In genomic region chr9:65891126-65891525, GRCm38 (mm10) we compare ENCODE assay signal across 8 mouse cellular contexts. TPM values are rescaled to one million over a fixed set of nuclear protein-coding genes. Genes with fewer than 3 reads are reported as not detected.
A peak's percentile ranks its signal among the peaks of the same experiment; 100 is the strongest.
DNase-seq lines count a peak whose midpoint lies in the region; ATAC-seq lines count a peak whose summit lies in the region.

No protein-coding gene starts in this region.

- no peak for DNase-seq in lung, postnatal 4 days
- DNase-seq in retina, postnatal 1 day = peak; percentile 18
- DNase-seq in left cerebral cortex, adult 8-10 months (ENCODE audit: low spot score in 2 of 2) = no peak
- DNase-seq in cerebellum, postnatal 25 days = no peak
- DNase-seq in spleen, adult 12 weeks (ENCODE audit: low spot score) = no peak

- H3K4me2 ChIP-seq in lung, embryonic 16.5 days (ENCODE audit: low read depth, low read length) = peak overlapping the region; percentile 82
- peak overlapping the region; percentile 92 for H3K4me2 ChIP-seq in embryonic facial prominence, embryonic 15.5 days (replicated peaks)
- peak overlapping the region; percentile 86 for H3K4me2 ChIP-seq in limb, embryonic 12.5 days

- WGBS in lung, embryonic 16.5 days = 2% methylated on average over 5 of the region's 5 CpGs
- under 1% methylated on average over 5 of the region's 5 CpGs for WGBS in embryonic facial prominence, embryonic 15.5 days
- 7% methylated on average over 5 of the region's 5 CpGs for WGBS in limb, embryonic 12.5 days

- no peaks in the 10 kb centered on the region for H3K9me3 ChIP-seq in lung, embryonic 16.5 days (ENCODE audit: control insufficient read depth, low read length)
- H3K9me3 ChIP-seq in embryonic facial prominence, embryonic 15.5 days (replicated peaks) = no peaks in the 10 kb centered on the region
- no peaks in the 10 kb centered on the region for H3K9me3 ChIP-seq in limb, embryonic 12.5 days

- peak overlapping the region; percentile 79 for H3K9ac ChIP-seq in lung, embryonic 16.5 days (ENCODE audit: low read length)
- no peak overlapping the region for H3K9ac ChIP-seq in embryonic facial prominence, embryonic 15.5 days
- H3K9ac ChIP-seq in limb, embryonic 12.5 days (replicated peaks) = peak overlapping the region; percentile 80

- no peak overlapping the region; the same call in 1 of the 2 replicates for H3K27ac ChIP-seq in lung, embryonic 16.5 days (ENCODE audit: low read length)
- H3K27ac ChIP-seq in embryonic facial prominence, embryonic 15.5 days (replicated peaks) = no peak overlapping the region
- 0 out of 2 replicates have a peak overlapping the region, but pooled peaks have one; percentile 23 for H3K27ac ChIP-seq in limb, embryonic 12.5 days

- peak overlapping the region; percentile 63 for H3K4me3 ChIP-seq in lung, embryonic 16.5 days (ENCODE audit: low read length)
- H3K4me3 ChIP-seq in embryonic facial prominence, embryonic 15.5 days (replicated peaks) = peak overlapping the region; percentile 63
- H3K4me3 ChIP-seq in limb, embryonic 12.5 days (replicated peaks) = peak overlapping the region; percentile 67

- H3K4me1 ChIP-seq in lung, embryonic 16.5 days (replicated peaks; ENCODE audit: control insufficient read depth, insufficient read depth, low read length) = peaks cover 10% of the 10 kb centered on the region
- peaks cover 16% of the 10 kb centered on the region for H3K4me1 ChIP-seq in embryonic facial prominence, embryonic 15.5 days
- H3K4me1 ChIP-seq in limb, embryonic 12.5 days (replicated peaks) = peaks cover 11% of the 10 kb centered on the region

- no peak for ATAC-seq in lung, embryonic 16.5 days (ENCODE audit: low read depth)
- ATAC-seq in embryonic facial prominence, embryonic 15.5 days (ENCODE audit: insufficient number of reproducible peaks, low FRiP score, low TSS enrichment, low read depth) = no peak
- no peak for ATAC-seq in limb, embryonic 12.5 days (ENCODE audit: insufficient number of reproducible peaks, insufficient read depth, low FRiP score, low TSS enrichment, low read depth)

- H3K27me3 ChIP-seq in lung, embryonic 16.5 days (ENCODE audit: control insufficient read depth, insufficient read depth, low read depth, low read length) = no peaks in the 10 kb centered on the region
- H3K27me3 ChIP-seq in embryonic facial prominence, embryonic 15.5 days = no peaks in the 10 kb centered on the region
- no peaks in the 10 kb centered on the region for H3K27me3 ChIP-seq in limb, embryonic 12.5 days

- peaks cover 18% of the 10 kb centered on the region for H3K36me3 ChIP-seq in lung, embryonic 16.5 days (ENCODE audit: control insufficient read depth, insufficient read depth, low read length)
- peaks cover 20% of the 10 kb centered on the region for H3K36me3 ChIP-seq in embryonic facial prominence, embryonic 15.5 days
- peaks cover 35% of the 10 kb centered on the region for H3K36me3 ChIP-seq in limb, embryonic 12.5 days

RNA-seq across cellular contexts. Expression of gene Pclaf, which starts 1.1 kb away (rescaled TPM):
- 205 and 216 TPM in 2 replicates for polyA plus RNA-seq in lung, embryonic 16.5 days (2015; fragmentation: Nextera tagmentation; extraction: Ambion mirVana)
- polyA plus RNA-seq in embryonic facial prominence, embryonic 15.5 days (2015; fragmentation: Nextera tagmentation; extraction: Ambion mirVana) = 135 and 145 TPM in 2 replicates
- polyA plus RNA-seq in limb, embryonic 12.5 days (2016; fragmentation: Nextera tagmentation; extraction: Ambion mirVana) = 245 and 259 TPM in 2 replicates
- total RNA-seq in left cerebral cortex, adult 8-10 months (2022) = under 1 TPM in 3 of 4 experiments, not detected in 1; 0.23 to 0.44 (median 0.25) TPM

RNA-seq across cellular contexts. Expression of gene Trip4, which starts 17.5 kb away (rescaled TPM):
- 33.1 and 33.8 TPM in 2 replicates for polyA plus RNA-seq in lung, embryonic 16.5 days (2015; fragmentation: Nextera tagmentation; extraction: Ambion mirVana)
- 31.8 and 38.1 TPM in 2 replicates for polyA plus RNA-seq in embryonic facial prominence, embryonic 15.5 days (2015; fragmentation: Nextera tagmentation; extraction: Ambion mirVana)
- polyA plus RNA-seq in limb, embryonic 12.5 days (2016; fragmentation: Nextera tagmentation; extraction: Ambion mirVana) = 36.3 and 41.6 TPM in 2 replicates
- 10 to 100 TPM; 34.1 to 37.8 (median 36.4) TPM for total RNA-seq in left cerebral cortex, adult 8-10 months (2022)

RNA-seq across cellular contexts. Expression of gene Csnk1g1, which starts 17.6 kb away (rescaled TPM):
- 14.8 and 16.0 TPM in 2 replicates for polyA plus RNA-seq in lung, embryonic 16.5 days (2015; fragmentation: Nextera tagmentation; extraction: Ambion mirVana)
- polyA plus RNA-seq in embryonic facial prominence, embryonic 15.5 days (2015; fragmentation: Nextera tagmentation; extraction: Ambion mirVana) = 15.7 and 18.0 TPM in 2 replicates
- 16.6 and 18.1 TPM in 2 replicates for polyA plus RNA-seq in limb, embryonic 12.5 days (2016; fragmentation: Nextera tagmentation; extraction: Ambion mirVana)
- 10 to 100 TPM; 33.0 to 48.1 (median 44.8) TPM for total RNA-seq in left cerebral cortex, adult 8-10 months (2022)
